Mouse (Mus musculus): Measurements from ENCODE around the gene Gm17657.

Gene Gm17657

GRCm38 (mm10) chr17:29485336-29486233 lies 63.9 kb downstream of the Gm17657 start:
- peak; percentile 92 for DNase-seq (ENCODE audit: low read depth)

DNA sequence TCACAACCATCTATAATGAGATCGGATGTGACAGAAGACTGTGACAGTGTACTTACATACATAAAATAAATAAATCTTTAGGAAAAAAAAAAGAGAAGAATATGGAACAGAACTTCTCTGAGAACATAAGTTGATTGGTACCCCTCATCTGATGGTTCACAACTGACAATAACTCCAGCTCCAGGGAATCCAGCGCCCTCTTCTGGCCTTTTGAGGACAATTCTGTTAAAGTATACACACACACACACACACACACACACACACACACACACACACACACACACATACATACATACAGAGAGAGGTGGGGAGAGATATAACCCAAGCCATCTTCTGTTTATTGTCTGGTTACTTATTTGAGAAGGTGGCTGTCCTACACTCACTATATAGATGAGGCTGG lies 65.0 kb downstream of the Gm17657 start:
- no peak for DNase-seq (ENCODE audit: low read depth)

DNA sequence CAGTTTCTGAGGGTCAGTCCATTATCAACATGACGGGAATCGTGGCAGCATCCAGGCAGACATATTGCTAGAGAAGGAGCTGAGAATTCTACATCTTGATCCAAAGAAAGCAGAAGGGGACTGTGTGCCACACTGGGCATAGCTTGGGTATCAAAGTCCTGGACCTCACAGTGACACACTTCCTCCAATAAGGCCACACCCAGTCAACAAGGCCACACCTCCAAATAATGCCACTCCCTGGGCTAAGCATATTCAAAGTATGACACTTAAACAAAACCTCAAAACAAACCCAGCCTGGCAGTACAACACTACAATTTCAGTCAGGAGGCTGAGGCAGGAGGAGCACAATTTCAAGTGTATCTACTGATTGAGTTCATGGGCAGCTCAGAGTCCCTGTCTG lies 66.2 kb downstream of the Gm17657 start:
- no peak for DNase-seq (ENCODE audit: low read depth)

DNA sequence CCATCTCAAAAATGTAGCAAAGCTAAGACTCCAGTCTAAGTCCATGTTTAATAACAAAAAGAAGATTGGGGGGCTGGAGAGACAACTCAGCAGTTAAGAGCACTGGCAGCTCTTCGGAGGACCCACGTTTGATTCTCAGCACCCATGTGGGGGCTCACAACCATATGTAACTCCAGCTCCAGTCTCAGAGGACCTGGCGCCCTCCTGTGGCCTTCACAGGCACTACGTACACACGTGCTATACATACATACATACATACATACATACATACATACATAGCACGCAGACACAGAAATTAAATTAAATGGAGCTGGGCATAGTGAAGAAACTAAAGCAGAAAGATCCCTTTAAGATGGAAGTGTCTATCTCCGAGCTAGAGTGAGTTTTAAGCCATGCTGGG lies 66.8 kb downstream of the Gm17657 start:
- DNase-seq (ENCODE audit: low read depth), result no peak

DNA sequence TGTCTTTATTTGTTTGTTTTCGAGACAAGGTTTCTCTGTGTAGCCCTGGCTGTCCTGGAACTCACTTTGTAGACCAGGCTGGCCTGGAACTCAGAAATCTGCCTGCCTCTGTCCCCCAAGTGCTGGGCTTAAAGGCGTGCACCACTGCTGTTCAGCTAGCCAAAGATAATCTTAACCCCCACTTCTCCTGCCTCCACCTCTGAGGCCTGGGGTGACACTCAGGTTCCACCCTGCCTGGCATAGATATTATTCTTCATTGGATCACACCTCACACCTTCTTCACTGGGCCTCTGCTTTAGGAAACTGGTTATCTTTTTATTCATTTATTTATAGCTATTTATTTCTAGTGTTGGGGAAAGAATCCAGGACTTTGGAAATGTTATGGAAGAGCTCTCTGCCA lies 69.2 kb downstream of the Gm17657 start:
- DNase-seq (ENCODE audit: low read depth), result no peak

DNA sequence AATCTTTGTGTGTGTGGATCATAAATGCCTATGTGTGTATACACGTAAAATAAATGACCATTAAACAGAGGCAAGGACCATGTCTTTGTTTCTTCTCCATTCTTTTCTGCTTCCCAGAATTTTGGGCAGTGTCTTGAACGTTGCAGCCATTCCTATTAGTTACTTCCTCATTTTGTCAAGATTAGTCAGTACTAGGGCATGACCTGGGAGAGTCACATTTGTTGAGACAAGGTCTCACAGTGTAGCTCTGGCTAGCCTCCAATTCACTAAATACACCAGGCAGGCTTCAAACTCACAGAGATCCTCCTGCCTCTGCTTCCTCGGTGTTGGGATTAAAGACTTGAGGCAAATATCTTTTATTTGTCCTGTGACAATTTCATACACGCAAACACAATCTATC lies 71.2 kb downstream of the Gm17657 start:
- DNase-seq (ENCODE audit: low read depth), result no peak

- no peak for DNase-seq (ENCODE audit: low read depth)
These were observed 72.1 kb downstream of the Gm17657 start for GRCm38 (mm10) chr17:29477357-29477756.

- no peak for DNase-seq (ENCODE audit: low read depth)
These were observed 73.0 kb downstream of the Gm17657 start for GRCm38 (mm10) chr17:29476461-29476860.

DNA sequence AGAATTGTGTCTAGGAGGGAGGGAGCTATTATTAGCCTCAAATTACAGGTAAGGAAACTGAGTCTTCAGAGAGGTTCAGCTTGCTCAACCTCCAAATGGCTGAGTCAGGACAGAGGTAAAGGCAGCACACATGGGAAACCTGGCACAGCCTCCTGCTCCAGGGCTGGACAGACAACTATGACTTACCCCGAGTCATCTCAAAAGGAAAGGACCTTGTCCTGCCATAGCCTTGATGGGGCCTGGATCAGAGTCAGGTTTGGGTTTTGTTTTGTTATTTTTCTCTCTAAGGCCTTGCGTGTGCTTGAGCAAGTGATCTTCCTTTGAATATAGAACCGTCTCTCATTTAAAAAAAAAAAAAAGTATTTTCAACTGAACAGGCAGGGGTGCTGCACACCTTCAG lies 74.3 kb downstream of the Gm17657 start:
- no peak for DNase-seq (ENCODE audit: low read depth)

- DNase-seq (ENCODE audit: low read depth), result no peak
These were observed 75.4 kb downstream of the Gm17657 start for GRCm38 (mm10) chr17:29474036-29474435.

- DNase-seq (ENCODE audit: low read depth), result no peak
These were observed 76.0 kb downstream of the Gm17657 start for GRCm38 (mm10) chr17:29473466-29473865.

Measured in fibroblast of lung, adult 2 months (primary cell).